Mouse (Mus musculus): ENCODE data around the gene Mgat5. TPM values are rescaled to one million over a fixed set of nuclear protein-coding genes. Genes with fewer than 3 reads are reported as not detected.

Mgat5 gene
- polyA plus RNA-seq, 1 experiment from 2014 or later = 5.2 TPM

- Histone ChIP-seq H3K4me3 (ENCODE audit: low read depth, low read length) (no peak overlapping the region), H3K4me1 (ENCODE audit: insufficient read depth) (no peaks in the 10 kb centered on the region), H3K9ac (no peak overlapping the region), H3K27me3 (ENCODE audit: insufficient read depth, low read length) (no peaks in the 10 kb centered on the region), H3K27ac (ENCODE audit: low read depth) (no peak overlapping the region), H3K36me3 (ENCODE audit: insufficient read depth) (no peaks in the 10 kb centered on the region), H3K4me2 (no peak overlapping the region), H3K9me3 (ENCODE audit: low read depth, low read length) (no peaks in the 10 kb centered on the region)
- DNase-seq = no peak
- no peak for ATAC-seq (ENCODE audit: insufficient read depth)
- no peak for TF ChIP-seq CTCF (IDR thresholded peaks at IDR 0.05; ENCODE audit: low read depth)
- WGBS = 53% methylated on average over 9 of the region's 9 CpGs
Measured at GRCm38 (mm10) chr1:127290879-127291278, 86.1 kb downstream of the Mgat5 start.

GRCm38 (mm10) chr1:127291721-127292120 lies 86.9 kb downstream of the Mgat5 start:
- no peaks in the 10 kb centered on the region for H3K9me3 ChIP-seq (ENCODE audit: low read depth, low read length)
- no peaks in the 10 kb centered on the region for H3K27me3 ChIP-seq (ENCODE audit: insufficient read depth, low read length)
- H3K27ac ChIP-seq (ENCODE audit: low read depth) = no peak overlapping the region
- H3K4me3 ChIP-seq (ENCODE audit: low read depth, low read length) = no peak overlapping the region
- no peaks in the 10 kb centered on the region for H3K4me1 ChIP-seq (ENCODE audit: insufficient read depth)
- H3K9ac ChIP-seq = no peak overlapping the region
- ATAC-seq (ENCODE audit: insufficient read depth) (no peak), DNase-seq (no peak)
- H3K4me2 ChIP-seq = no peak overlapping the region
- TF ChIP-seq CTCF (IDR thresholded peaks at IDR 0.05; ENCODE audit: low read depth) = no peak
- no peaks in the 10 kb centered on the region for H3K36me3 ChIP-seq (ENCODE audit: insufficient read depth)

- Histone ChIP-seq H3K9me3 (ENCODE audit: low read depth, low read length) (no peaks in the 10 kb centered on the region), H3K4me3 (ENCODE audit: low read depth, low read length) (no peak overlapping the region), H3K36me3 (ENCODE audit: insufficient read depth) (no peaks in the 10 kb centered on the region), H3K9ac (no peak overlapping the region), H3K4me1 (ENCODE audit: insufficient read depth) (no peaks in the 10 kb centered on the region), H3K27ac (ENCODE audit: low read depth) (no peak overlapping the region), H3K27me3 (ENCODE audit: insufficient read depth, low read length) (no peaks in the 10 kb centered on the region), H3K4me2 (no peak overlapping the region)
- DNase-seq (no peak), ATAC-seq (ENCODE audit: insufficient read depth) (no peak)
- TF ChIP-seq CTCF (IDR thresholded peaks at IDR 0.05; ENCODE audit: low read depth) = no peak
- WGBS = 54% methylated on average over 5 of the region's 5 CpGs
Measured at GRCm38 (mm10) chr1:127293286-127293685, 88.5 kb downstream of the Mgat5 start.

- no peaks in the 10 kb centered on the region for H3K4me1 ChIP-seq (ENCODE audit: insufficient read depth)
- no peak overlapping the region for H3K9ac ChIP-seq
- no peak for DNase-seq
- no peak for ATAC-seq (ENCODE audit: insufficient read depth)
- no peak overlapping the region for H3K4me3 ChIP-seq (ENCODE audit: low read depth, low read length)
- no peak overlapping the region for H3K27ac ChIP-seq (ENCODE audit: low read depth)
- H3K9me3 ChIP-seq (ENCODE audit: low read depth, low read length) = no peaks in the 10 kb centered on the region
- WGBS = 69% methylated on average over 3 of the region's 3 CpGs
- H3K4me2 ChIP-seq = no peak overlapping the region
- TF ChIP-seq CTCF (IDR thresholded peaks at IDR 0.05; ENCODE audit: low read depth) = no peak
- no peaks in the 10 kb centered on the region for H3K27me3 ChIP-seq (ENCODE audit: insufficient read depth, low read length)
- no peaks in the 10 kb centered on the region for H3K36me3 ChIP-seq (ENCODE audit: insufficient read depth)
Measured at GRCm38 (mm10) chr1:127296815-127297214, 92.0 kb downstream of the Mgat5 start.

- WGBS = 85% methylated on average over 1 of the region's 1 CpGs
- H3K4me2 ChIP-seq = no peak overlapping the region
- H3K4me3 ChIP-seq (ENCODE audit: low read depth, low read length) = no peak overlapping the region
- H3K9me3 ChIP-seq (ENCODE audit: low read depth, low read length) = no peaks in the 10 kb centered on the region
- no peaks in the 10 kb centered on the region for H3K36me3 ChIP-seq (ENCODE audit: insufficient read depth)
- no peak for ATAC-seq (ENCODE audit: insufficient read depth)
- no peak overlapping the region for H3K27ac ChIP-seq (ENCODE audit: low read depth)
- DNase-seq = no peak
- H3K4me1 ChIP-seq (ENCODE audit: insufficient read depth) = no peaks in the 10 kb centered on the region
- no peak for TF ChIP-seq CTCF (IDR thresholded peaks at IDR 0.05; ENCODE audit: low read depth)
- H3K9ac ChIP-seq = no peak overlapping the region
- no peaks in the 10 kb centered on the region for H3K27me3 ChIP-seq (ENCODE audit: insufficient read depth, low read length)
Measured at GRCm38 (mm10) chr1:127299774-127300173, 95.0 kb downstream of the Mgat5 start.

- no peak for TF ChIP-seq CTCF (IDR thresholded peaks at IDR 0.05; ENCODE audit: low read depth)
- Histone ChIP-seq H3K36me3 (ENCODE audit: insufficient read depth) (no peaks in the 10 kb centered on the region), H3K27me3 (ENCODE audit: insufficient read depth, low read length) (no peaks in the 10 kb centered on the region), H3K4me3 (ENCODE audit: low read depth, low read length) (no peak overlapping the region), H3K4me1 (ENCODE audit: insufficient read depth) (no peaks in the 10 kb centered on the region), H3K9ac (no peak overlapping the region), H3K9me3 (ENCODE audit: low read depth, low read length) (no peaks in the 10 kb centered on the region), H3K4me2 (no peak overlapping the region), H3K27ac (ENCODE audit: low read depth) (no peak overlapping the region)
- no peak for DNase-seq
- 71% methylated on average over 6 of the region's 6 CpGs for WGBS
- ATAC-seq (ENCODE audit: insufficient read depth) = no peak
Measured at GRCm38 (mm10) chr1:127301038-127301437, 96.2 kb downstream of the Mgat5 start.

GRCm38 (mm10) chr1:127302620-127303019 lies 97.8 kb downstream of the Mgat5 start:
- Histone ChIP-seq H3K4me1 (ENCODE audit: insufficient read depth) (no peaks in the 10 kb centered on the region), H3K9ac (no peak overlapping the region), H3K27me3 (ENCODE audit: insufficient read depth, low read length) (no peaks in the 10 kb centered on the region), H3K4me3 (ENCODE audit: low read depth, low read length) (no peak overlapping the region), H3K36me3 (ENCODE audit: insufficient read depth) (no peaks in the 10 kb centered on the region), H3K27ac (ENCODE audit: low read depth) (no peak overlapping the region), H3K4me2 (no peak overlapping the region), H3K9me3 (ENCODE audit: low read depth, low read length) (no peaks in the 10 kb centered on the region)
- 96% methylated on average over 2 of the region's 2 CpGs for WGBS
- ATAC-seq (ENCODE audit: insufficient read depth) (no peak), DNase-seq (no peak)
- no peak for TF ChIP-seq CTCF (IDR thresholded peaks at IDR 0.05; ENCODE audit: low read depth)

GRCm38 (mm10) chr1:127303791-127304190 lies 99.0 kb downstream of the Mgat5 start:
- WGBS = 84% methylated on average over 5 of the region's 5 CpGs
- H3K4me3 ChIP-seq (ENCODE audit: low read depth, low read length) = no peak overlapping the region
- no peaks in the 10 kb centered on the region for H3K4me1 ChIP-seq (ENCODE audit: insufficient read depth)
- ATAC-seq (ENCODE audit: insufficient read depth) (no peak), DNase-seq (no peak)
- H3K4me2 ChIP-seq = no peak overlapping the region
- H3K9ac ChIP-seq = no peak overlapping the region
- H3K36me3 ChIP-seq (ENCODE audit: insufficient read depth) = no peaks in the 10 kb centered on the region
- H3K27me3 ChIP-seq (ENCODE audit: insufficient read depth, low read length) = no peaks in the 10 kb centered on the region
- no peak for TF ChIP-seq CTCF (IDR thresholded peaks at IDR 0.05; ENCODE audit: low read depth)
- H3K9me3 ChIP-seq (ENCODE audit: low read depth, low read length) = no peaks in the 10 kb centered on the region
- H3K27ac ChIP-seq (ENCODE audit: low read depth) = no peak overlapping the region

Measured in lung, embryonic 14.5 days (tissue).